Mouse (Mus musculus) left cerebral cortex, postnatal 25 days (tissue): ENCODE measurements at regions not wholly inside any gene's neighbourhood (a gene's known extent, or its start where the extent isn't known, plus 50 kb on each side); places are given as distances from the start of the nearest gene placed in this dataset.

ENCODE experiments used
- DNase-seq, 2 experiments: peaks; one replicate each; pipeline ENCODE4 v3.0.0; 2022; ENCODE audit warnings: low spot score in 2 of 2, mixed read lengths in 1 of 2
- intact Hi-C: fragments of 180-260 bp; cut with DNase I; formaldehyde crosslinking; loops from one replicate; pipeline ENCODE4 v1.15.1; 2025

- no peak for DNase-seq
Observed at GRCm38 (mm10) chr9:91587861-91588260, 222.3 kb upstream of the Zic1 start.

GRCm38 (mm10) chr9:91587271-91587670 is 221.7 kb upstream of the Zic1 start:
- intact Hi-C loops: no loop called here
- DNase-seq: no peak

More at GRCm38 (mm10) chr9:91587861-91588260, 222.3 kb upstream of the Zic1 start:
- intact Hi-C loops: no loop called here

- no peak for DNase-seq
- intact Hi-C loops: no loop called here
Observed at GRCm38 (mm10) chr9:91586635-91587034, 221.0 kb upstream of the Zic1 start.

- intact Hi-C loops: no loop called here
Observed at GRCm38 (mm10) chr9:91574156-91574555, 208.5 kb upstream of the Zic1 start.

GRCm38 (mm10) chr9:91566006-91566641 is 200.5 kb upstream of the Zic1 start:
- no peak for DNase-seq
- intact Hi-C loops: no loop called here

More at GRCm38 (mm10) chr9:91574156-91574555, 208.5 kb upstream of the Zic1 start:
- no peak for DNase-seq

GRCm38 (mm10) chr9:91561331-91561730 is 195.7 kb upstream of the Zic1 start:
- intact Hi-C loops: no loop called here
- no peak for DNase-seq

- intact Hi-C loops: no loop called here
- no peak for DNase-seq
Observed at GRCm38 (mm10) chr9:91559794-91560193, 194.2 kb upstream of the Zic1 start.

- intact Hi-C loops: no loop called here
Observed at GRCm38 (mm10) chr9:91547051-91547450, 181.4 kb upstream of the Zic1 start.

GRCm38 (mm10) chr9:91545402-91545801 is 179.8 kb upstream of the Zic1 start:
- intact Hi-C loops: no loop called here
- no peak for DNase-seq

More at GRCm38 (mm10) chr9:91547051-91547450, 181.4 kb upstream of the Zic1 start:
- no peak for DNase-seq

GRCm38 (mm10) chr9:91528838-91529475 is 163.3 kb upstream of the Zic1 start:
- no peak for DNase-seq
- intact Hi-C loops: no loop called here

- intact Hi-C loops: no loop called here
- DNase-seq: no peak
Observed at GRCm38 (mm10) chr9:91528388-91528787, 162.8 kb upstream of the Zic1 start.

GRCm38 (mm10) chr9:91520521-91520920 is 154.9 kb upstream of the Zic1 start:
- intact Hi-C loops: no loop called here
- DNase-seq: no peak

- no peak for DNase-seq
- intact Hi-C loops: no loop called here
Observed at GRCm38 (mm10) chr9:91509672-91510071, 144.1 kb upstream of the Zic1 start.

- intact Hi-C loops: no loop called here
- no peak for DNase-seq
Observed at GRCm38 (mm10) chr9:91503657-91504329, 138.2 kb upstream of the Zic1 start.

GRCm38 (mm10) chr9:91476596-91476995 is 111.0 kb upstream of the Zic1 start:
- intact Hi-C loops: no loop called here
- DNase-seq: no peak

- intact Hi-C loops: no loop called here
- no peak for DNase-seq
Observed at GRCm38 (mm10) chr9:91462713-91463425, 97.3 kb upstream of the Zic1 start.

GRCm38 (mm10) chr9:91459921-91460320 is 94.3 kb upstream of the Zic1 start:
- DNase-seq: no peak
- intact Hi-C loops: no loop called here

GRCm38 (mm10) chr9:91456843-91457242 is 91.2 kb upstream of the Zic1 start:
- no peak for DNase-seq
- intact Hi-C loops: no loop called here

- intact Hi-C loops: no loop called here
- no peak for DNase-seq
Observed at GRCm38 (mm10) chr9:91456253-91456823, 90.7 kb upstream of the Zic1 start.

- no peak for DNase-seq
- intact Hi-C loops: no loop called here
Observed at GRCm38 (mm10) chr9:91439106-91439505, 73.5 kb upstream of the Zic1 start.
